Mouse (Mus musculus) NIH3T3 (cell line): ENCODE data around the gene Tnrc6b.

Experiments used
- DNase-seq: peaks from one replicate; pipeline ENCODE4 v3.0.0-alpha.2; 2012; ENCODE audit warnings: low read depth

The Tnrc6b gene

GRCm38 (mm10) chr15:80785699-80786098 is 74.6 kb downstream of the Tnrc6b start:
- no peak for DNase-seq

- DNase-seq, result no peak
These were observed 76.6 kb downstream of the Tnrc6b start for GRCm38 (mm10) chr15:80787746-80788145.

GRCm38 (mm10) chr15:80792556-80792955 is 81.4 kb downstream of the Tnrc6b start:
- DNase-seq, result peak; percentile 14

- DNase-seq, result no peak
These were observed 84.0 kb downstream of the Tnrc6b start for GRCm38 (mm10) chr15:80795076-80795475.

GRCm38 (mm10) chr15:80797757-80798156 is 86.6 kb downstream of the Tnrc6b start:
- DNase-seq, result peak; percentile 84

- DNase-seq, result peak; percentile 97
These were observed 87.4 kb downstream of the Tnrc6b start for GRCm38 (mm10) chr15:80798367-80799073.

- peak; percentile 58 for DNase-seq
These were observed 88.0 kb downstream of the Tnrc6b start for GRCm38 (mm10) chr15:80799074-80799633.

GRCm38 (mm10) chr15:80799634-80800137 is 88.6 kb downstream of the Tnrc6b start:
- peak; percentile 76 for DNase-seq

- no peak for DNase-seq
These were observed 89.1 kb downstream of the Tnrc6b start for GRCm38 (mm10) chr15:80800201-80800600.

GRCm38 (mm10) chr15:80800765-80801164 is 89.7 kb downstream of the Tnrc6b start:
- peak; percentile 28 for DNase-seq

GRCm38 (mm10) chr15:80801597-80801996 is 90.5 kb downstream of the Tnrc6b start:
- no peak for DNase-seq

- DNase-seq, result no peak
These were observed 96.0 kb downstream of the Tnrc6b start for GRCm38 (mm10) chr15:80807162-80807561.

GRCm38 (mm10) chr15:80810226-80810625 is 99.1 kb downstream of the Tnrc6b start:
- no peak for DNase-seq

- DNase-seq, result peak; percentile 58
These were observed 101.7 kb downstream of the Tnrc6b start for GRCm38 (mm10) chr15:80812840-80813239.

- no peak for DNase-seq
These were observed 103.7 kb downstream of the Tnrc6b start for GRCm38 (mm10) chr15:80814792-80815191.

- no peak for DNase-seq
These were observed 111.2 kb downstream of the Tnrc6b start for GRCm38 (mm10) chr15:80822276-80822675.

GRCm38 (mm10) chr15:80831170-80831569 is 120.1 kb downstream of the Tnrc6b start:
- no peak for DNase-seq

- DNase-seq, result no peak
These were observed 121.7 kb downstream of the Tnrc6b start for GRCm38 (mm10) chr15:80832808-80833207.

GRCm38 (mm10) chr15:80836246-80836645 is 125.1 kb downstream of the Tnrc6b start:
- DNase-seq, result no peak

GRCm38 (mm10) chr15:80838836-80839235 is 127.7 kb downstream of the Tnrc6b start:
- no peak for DNase-seq

- no peak for DNase-seq
These were observed 128.7 kb downstream of the Tnrc6b start for GRCm38 (mm10) chr15:80839653-80840420.

- DNase-seq, result no peak
These were observed 133.1 kb downstream of the Tnrc6b start for GRCm38 (mm10) chr15:80844262-80844661.

GRCm38 (mm10) chr15:80844926-80845325 is 133.8 kb downstream of the Tnrc6b start:
- DNase-seq, result no peak
